Mouse (Mus musculus) thymus, adult 2 months (tissue): Measurements from ENCODE around the gene Arf1.

Source experiments
- CTCF ChIP-seq: fragments of 200-500 bp; IDR thresholded peaks from 2 replicates; pipeline ENCODE4 v1.5.1; 2012; ENCODE audit warnings: mild to moderate bottlenecking, control low read depth, low read length, moderate library complexity, borderline replicate concordance; ENCODE audit not compliant: control insufficient read depth, poor library complexity, insufficient read depth; ENCODE audit errors: extremely low read depth
- POLR2A ChIP-seq: fragments of 200-500 bp; IDR thresholded peaks from 2 replicates; pipeline ENCODE4 v1.6.1; 2012; ENCODE audit warnings: mild to moderate bottlenecking, low read length, control low read depth, moderate library complexity; ENCODE audit not compliant: control insufficient read depth, poor library complexity, insufficient read depth; ENCODE audit errors: extremely low read depth

DNA sequence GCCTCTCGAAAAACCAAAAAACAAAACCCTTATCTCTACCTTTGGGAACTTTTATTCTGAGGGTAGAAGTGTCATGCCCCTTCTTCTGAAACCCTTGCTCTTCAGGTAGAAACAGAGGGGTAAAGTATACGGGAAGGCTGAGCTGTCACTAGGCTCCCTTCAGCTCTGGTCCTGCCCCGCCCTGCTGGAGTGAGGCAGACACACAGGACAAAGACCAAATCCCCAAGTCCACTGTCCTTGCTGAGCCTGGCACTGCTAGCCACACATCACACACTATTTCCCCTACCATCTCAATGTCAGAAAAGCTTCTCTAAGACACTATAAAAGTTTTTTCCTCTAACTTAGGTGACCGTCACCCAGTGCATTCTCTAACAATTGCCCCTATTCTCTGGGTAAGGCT is 5.8 kb downstream of the Arf1 start:
- no peak for TF ChIP-seq POLR2A
- TF ChIP-seq CTCF, result no peak
